Mouse (Mus musculus): ENCODE data around the gene Tcf15.

The Tcf15 gene

DNA sequence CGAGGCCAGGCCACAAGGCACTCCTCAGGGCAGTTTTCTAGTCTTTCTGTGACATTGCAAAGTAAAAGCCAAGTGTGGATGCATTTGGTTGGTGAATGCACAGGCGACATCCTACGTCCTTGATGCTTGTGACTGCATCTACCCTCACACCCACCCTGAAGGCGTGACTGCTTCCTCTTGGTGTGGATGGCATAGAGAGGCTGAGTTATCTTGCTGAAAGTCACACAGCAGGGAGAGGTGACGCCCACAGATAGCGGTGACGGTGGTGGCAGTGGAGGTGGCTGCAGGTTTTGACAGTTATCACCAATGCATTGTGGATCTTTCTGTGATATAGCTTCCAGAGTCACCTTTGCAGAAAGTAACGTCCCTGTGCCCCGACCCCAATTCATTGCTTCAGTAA, 20.5 kb upstream of the Tcf15 start:
- no peak for DNase-seq (ENCODE audit: low read depth, low spot score)

DNA sequence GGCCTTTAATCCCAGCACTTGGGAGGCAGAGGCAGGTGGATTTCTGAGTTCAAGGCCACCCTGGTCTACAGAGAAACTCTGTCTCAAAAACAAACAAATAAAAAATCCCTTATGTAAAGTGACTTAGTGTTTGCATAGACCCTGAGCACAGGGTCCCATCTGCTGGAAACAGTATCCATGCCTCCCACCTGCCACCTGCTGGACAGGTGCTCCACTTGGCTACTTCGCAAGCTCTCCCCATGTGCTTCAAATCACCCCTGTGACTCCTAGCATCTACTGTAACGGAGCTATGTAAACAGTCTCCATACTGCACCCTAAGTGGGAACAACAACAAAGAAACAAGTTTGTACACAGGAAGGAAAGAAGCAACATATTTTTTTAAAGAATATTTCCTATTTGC, 14.8 kb upstream of the Tcf15 start:
- no peak for DNase-seq (ENCODE audit: low read depth, low spot score)

DNA sequence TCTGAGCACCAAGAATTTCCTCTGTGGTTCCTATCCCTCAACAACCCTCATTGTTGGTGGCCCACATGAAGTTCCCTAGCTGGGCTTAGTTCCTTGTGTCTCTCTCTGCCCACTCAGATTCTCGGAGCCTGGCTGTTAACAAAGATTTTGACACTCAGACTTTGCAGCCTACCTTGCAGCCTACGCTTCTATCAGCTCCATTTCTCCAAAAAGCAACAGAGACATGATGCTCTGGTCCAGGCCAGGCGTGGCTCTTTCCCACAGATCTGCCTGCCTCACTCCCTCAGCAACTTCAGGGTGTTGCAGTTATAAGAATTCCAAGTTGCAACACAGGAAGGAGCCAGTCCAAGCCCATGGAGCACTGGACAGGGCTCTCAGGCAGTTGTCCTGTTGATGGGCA, 13.6 kb upstream of the Tcf15 start:
- no peak for DNase-seq (ENCODE audit: low read depth, low spot score)

DNA sequence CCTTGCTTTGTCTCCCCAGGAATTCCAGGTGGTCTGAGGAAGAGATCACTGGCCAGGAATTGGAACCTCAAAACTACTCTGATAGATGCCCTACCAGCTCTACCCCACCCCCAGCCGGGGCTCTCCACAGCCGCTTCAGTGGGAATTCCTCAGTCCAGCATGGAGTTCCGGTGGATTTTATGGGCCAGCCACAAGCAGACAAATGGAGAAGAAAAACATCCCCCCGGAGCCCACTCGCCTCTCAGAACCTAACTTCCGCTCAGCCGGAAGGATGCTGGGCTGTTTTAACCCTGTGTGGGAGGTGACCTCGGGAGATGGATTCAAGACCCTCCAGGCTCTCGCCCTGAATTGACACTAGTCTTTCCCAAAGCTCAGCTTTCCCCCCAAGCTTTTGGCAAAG, 11.3 kb upstream of the Tcf15 start:
- no peak for DNase-seq (ENCODE audit: low read depth, low spot score)

DNA sequence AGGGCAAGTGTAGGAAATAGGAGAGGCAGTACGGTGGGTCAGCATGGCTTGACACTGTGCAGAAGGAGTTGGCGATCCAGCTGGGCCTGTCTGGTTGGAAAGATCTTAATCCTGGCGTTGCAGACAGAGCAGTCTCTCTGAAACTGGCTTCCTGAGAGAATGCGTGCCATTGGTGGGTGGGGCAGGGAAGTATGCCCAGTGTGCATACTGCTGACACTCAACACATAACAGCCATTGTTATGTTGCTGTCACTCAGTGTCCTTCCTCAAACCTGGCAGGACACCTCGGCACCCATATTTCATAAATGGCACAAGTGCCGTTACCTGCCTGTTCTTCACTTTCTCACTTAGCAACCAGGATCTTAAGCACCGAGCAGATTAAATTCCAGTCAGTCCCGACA, 10.7 kb upstream of the Tcf15 start:
- DNase-seq (ENCODE audit: low read depth, low spot score), result no peak

DNA sequence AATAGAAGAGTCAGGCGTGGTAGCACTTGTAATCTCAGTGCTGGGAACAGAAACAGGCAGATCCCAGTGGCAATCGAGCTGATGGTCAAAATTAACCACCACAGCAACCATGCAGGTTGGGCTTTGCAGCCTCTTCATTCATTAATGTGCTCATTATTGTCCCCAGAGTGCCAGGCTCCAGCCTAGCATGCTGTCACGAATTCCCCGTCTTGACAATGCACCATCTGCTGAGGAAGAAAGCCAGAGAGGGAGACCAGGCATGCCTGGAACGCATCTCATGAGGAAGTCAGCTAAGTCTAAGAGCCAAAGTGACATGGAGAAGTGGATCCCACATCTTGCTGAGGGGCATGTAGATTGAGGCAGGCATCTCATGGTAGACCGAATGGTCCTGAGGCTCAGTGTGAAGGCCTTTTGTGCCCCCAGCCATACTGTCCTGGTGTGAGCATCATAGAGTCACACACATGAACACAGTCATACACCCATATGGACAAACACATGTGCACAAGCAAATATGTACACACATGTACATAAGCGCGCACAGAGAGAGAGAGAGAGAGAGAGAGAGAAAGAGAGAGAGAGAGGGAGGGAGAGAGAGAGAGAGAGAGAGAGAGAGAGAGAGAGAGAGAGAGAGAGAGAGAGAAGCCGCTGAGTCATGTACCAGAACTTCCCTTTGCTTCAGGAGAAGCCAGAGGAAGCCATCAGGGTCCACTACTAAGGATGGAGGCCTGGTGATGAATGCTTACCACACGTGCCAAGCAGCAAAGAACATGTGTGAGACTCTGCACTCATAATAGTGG, 4.0 kb upstream of the Tcf15 start:
- no peak for DNase-seq (ENCODE audit: low read depth, low spot score)

DNA sequence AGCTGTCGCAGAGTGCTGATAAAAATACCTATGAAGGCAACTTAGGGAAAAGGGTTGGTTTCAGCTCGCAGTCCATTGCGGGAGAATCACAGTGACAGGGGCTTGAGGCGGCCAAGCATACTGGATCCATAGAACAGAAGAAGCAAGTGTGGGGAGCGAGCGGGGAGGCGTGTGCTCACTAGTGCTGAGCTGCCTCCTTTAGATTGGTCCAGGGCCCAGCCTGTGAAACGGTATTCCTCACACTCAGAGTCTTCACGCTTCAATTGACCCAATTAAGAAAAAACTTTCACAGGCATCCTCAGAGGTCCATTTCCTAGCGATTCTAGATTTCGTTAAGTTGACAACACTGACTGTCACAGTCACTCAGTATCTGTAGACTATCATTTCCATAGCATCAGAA, 2.4 kb upstream of the Tcf15 start:
- no peak for DNase-seq (ENCODE audit: low read depth, low spot score)

DNA sequence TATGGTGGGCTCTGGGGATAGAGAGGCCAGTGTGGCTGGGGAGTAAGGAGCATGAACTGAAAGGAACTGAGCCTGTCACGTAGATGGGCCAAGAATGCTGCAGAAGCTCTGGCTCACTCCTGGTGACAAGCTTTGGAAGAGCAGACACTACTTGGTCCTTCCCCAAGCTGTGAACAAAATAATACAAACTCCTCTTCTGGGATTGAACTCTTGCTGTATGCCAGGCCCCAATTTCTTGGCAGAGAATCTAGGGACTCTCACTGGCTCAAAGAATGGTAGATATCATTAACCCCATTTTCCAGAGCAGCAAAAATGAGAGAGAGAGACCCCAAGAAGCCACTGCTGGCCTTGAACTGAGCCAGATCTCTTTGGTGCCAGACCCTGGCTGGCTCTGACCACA, 1.9 kb upstream of the Tcf15 start:
- no peak for DNase-seq (ENCODE audit: low read depth, low spot score)

DNA sequence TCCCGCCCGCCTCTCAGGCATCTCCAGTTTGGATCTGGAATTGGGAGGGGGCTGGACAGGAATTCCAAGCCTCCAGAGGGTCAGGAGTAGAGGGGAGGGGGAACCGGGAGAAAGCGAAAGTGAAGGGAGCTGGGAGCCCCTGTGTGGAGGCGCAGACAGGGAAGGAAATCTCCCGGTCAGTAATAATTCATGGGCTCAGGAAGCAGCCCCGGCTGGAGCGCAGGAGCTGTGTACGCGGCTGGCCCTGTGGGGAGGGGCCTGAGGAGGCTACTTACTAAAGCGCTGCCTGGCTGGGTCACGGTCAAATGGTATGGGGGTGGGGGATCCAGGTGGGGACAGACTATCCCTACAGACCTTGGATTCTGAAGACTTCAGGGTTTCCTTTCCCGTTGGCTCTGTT, 1.3 kb upstream of the Tcf15 start:
- peak; percentile 75 for DNase-seq (ENCODE audit: low read depth, low spot score)

DNA sequence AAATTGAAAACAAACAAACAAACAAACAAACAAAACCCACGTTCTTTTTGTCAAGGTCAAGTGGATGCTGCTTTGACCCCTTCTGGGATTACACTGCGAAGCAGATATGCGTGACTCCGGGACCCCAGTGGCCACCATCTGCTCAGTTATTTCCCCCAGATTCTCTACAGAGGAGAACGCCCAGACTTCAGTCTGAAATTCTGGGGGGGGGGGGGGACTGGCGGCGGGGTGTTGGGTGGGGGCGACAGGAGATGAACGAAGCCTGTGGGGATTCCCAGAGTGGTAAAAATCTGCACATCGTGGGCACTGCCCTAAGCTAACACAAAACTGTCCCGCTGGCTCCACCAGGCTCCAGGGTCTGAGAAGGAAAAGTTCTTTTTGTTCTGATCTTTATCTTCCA, 790 bp upstream of the Tcf15 start:
- DNase-seq (ENCODE audit: low read depth, low spot score), result no peak

DNA sequence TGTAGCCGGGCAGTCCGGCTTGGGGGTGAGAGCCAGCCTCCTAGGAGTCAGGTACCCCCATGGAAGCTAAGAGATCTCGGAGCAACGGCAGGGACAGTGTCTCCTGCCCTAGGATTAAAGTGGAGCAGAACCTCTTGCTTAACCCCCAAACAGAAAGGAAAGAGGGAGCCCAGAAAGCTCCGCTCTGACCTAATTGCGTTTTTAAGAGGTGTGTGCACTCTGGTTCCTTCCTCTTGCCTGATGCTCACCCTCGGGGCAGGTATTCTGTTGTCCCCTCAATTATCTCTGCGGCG, 743 bp downstream of the Tcf15 start:
- DNase-seq (ENCODE audit: low read depth, low spot score), result no peak

DNA sequence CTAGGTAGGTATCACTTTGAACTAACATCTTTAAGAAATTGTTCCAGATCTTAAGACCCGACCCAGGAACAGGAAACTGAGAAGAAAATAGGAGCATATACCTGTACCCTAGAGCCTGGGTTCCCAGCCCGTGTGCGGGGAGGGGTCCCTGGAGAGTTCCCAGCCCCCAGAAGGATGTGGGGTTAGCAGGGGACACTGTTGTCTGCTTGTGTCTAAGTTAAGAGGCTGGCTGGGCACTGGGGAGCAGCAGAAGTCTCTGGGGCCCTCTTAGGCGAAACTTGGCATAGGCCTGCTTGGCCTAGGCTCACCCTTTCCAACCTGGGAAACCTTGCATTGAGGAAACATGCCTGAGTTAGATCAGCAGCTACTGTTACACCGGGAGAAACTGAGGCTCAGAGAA, 1.1 kb downstream of the Tcf15 start:
- DNase-seq (ENCODE audit: low read depth, low spot score), result no peak

DNA sequence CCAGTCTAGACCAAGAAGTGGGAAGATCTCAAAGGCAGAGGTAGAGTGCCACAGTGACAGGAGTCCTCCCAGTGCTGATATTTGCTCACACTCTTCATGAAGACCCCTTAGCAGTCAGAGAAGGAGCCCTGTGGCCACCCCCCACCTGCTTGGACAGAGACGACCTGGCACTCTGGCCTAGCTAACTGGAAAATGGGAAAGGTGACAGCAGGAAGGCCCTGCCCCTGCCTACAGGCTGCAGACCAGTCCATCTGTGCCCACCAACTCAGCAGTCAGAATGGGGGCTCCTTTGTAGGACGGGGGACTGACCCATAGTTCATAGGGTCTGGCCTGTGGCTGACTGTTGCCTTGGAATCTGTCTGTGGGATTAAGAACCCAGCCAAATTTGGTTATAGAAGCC, 2.4 kb downstream of the Tcf15 start:
- no peak for DNase-seq (ENCODE audit: low read depth, low spot score)

DNA sequence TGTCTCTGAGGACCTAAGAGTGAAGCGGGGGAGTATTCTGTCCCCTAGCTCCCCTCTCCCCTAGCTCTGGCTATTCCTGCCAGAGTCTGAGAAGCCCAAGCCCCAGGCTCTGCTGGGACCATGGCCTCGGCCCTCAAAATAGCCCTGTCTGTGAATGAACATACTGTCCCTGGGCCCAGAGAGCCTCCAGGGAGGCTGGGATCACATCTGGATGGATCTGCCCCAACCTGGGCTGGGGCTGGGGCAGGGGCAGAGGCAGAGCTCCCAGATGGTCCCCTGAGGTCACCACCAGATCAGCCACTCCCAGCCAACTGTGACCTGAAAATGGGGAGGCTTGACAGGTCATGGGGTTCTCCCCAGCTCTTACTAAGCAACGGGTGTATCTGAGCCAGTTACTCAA, 3.7 kb downstream of the Tcf15 start:
- no peak for DNase-seq (ENCODE audit: low read depth, low spot score)

DNA sequence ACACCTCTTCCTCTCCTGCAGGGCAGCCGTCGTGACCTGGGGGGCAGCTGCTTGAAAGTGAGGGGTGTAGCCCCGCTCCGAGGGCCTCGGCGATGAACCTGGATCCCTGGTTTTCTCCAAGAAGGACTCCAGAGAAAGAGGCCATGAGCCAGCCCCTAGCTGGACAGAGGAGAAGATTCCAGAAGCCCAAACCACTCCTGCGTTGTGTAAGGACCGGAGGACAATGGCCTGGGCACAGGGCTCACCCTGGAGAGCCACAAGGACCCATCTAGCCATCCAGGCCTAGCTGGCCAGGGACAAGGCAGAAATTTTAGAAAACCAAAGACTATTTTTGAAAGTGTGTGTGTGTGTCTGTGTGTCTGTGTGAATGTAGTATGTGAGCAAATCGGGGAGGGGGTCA, 5.3 kb downstream of the Tcf15 start:
- no peak for DNase-seq (ENCODE audit: low read depth, low spot score)

DNA sequence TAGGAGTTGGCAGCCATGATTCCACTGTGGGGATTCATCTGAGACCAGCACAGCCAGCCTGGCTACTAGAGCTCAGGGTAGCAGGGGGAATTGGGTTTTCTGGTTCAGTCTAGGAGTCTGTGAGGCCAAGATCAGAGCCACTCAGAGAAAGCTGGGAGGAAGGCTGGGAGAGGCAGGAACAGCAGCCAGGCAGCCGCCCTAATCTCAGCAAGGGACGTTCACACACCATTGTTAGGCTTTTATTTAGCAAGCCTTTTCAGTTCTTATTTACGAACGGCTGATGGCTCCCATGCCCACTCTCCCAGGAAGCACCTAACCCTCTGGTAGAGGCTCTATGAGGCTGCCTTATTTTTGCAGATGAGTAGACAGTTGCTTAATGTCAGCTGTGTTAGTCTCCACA, 6.5 kb downstream of the Tcf15 start:
- no peak for DNase-seq (ENCODE audit: low read depth, low spot score)

DNA sequence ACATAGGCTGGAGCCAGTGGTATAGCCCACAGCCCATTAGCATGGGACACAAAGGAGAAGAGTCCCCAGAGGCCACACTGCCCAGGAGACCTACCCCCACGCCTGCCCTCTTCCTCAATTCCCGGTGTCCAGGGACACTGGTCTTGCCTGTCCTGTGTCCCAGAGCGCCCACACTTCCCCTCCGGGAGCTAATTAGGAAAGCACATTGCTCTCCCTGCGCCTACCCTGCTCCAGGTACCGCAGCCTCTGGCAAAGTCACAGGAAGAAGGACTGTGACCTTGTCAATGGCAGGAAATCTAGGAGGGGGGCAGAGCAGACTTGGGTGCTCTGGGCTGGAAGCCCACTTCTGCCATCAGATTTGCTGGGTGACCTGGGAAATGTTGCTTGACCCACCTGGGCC, 7.0 kb downstream of the Tcf15 start:
- DNase-seq (ENCODE audit: low read depth, low spot score), result no peak

DNA sequence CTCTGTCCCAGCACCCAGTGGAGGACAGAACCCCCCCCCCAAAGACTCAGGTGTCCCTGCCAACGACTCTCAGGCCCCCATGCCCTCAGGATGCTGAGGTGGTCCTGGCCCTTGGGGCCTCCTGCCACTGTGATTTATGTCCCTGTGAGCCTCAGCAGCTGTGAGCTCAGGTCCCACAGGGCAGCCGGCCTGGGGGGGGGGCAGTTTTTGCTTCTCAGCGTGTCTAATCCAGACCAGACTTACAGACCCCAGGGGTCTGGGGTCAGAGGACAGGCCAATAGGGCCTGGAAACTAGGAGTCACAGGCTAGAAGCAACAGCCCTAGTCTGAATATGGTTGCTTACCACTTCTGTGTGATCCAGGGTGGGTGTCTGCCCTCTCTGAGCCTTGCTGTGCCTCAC, 10.0 kb downstream of the Tcf15 start:
- no peak for DNase-seq (ENCODE audit: low read depth, low spot score)

DNA sequence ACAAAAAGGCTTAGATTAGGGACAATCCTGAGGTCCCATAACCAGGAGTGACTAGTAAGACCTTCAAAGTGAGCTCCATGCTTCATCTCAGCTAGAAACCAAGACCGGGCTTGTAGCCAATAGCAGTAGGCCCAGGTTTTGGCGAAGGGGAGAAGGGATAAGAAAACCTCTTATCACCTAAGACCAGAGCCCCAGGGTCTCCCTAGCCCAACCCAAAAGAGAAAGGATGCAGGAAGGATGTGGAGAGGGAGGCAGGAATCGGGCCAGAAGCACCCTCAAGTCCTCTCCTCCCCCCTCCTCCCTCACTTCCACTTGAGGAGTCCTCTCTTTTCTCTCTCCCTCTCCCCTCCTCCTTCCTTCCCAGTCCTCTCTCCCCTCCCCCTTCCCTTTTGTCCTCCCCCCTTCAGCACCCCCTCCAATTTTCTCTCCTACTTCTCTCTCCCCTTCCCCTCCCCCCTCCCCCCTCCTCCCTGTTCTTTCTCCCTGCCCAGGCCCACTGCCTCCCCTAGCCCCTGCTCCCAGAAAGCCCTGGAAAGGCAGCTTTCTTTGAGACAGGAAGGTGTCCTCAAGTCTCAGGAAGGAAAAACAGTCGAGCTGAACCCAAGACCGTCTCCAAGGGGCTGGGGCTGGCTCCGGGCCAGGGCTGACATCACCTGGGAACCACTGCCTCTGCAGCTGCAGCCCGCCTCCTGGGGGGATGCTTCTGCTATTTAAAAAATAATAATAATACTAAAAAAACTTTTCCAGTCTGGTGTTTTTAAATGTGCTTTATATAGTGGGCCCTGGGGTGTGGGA, 12.2 kb downstream of the Tcf15 start:
- DNase-seq (ENCODE audit: low read depth, low spot score), result no peak

DNA sequence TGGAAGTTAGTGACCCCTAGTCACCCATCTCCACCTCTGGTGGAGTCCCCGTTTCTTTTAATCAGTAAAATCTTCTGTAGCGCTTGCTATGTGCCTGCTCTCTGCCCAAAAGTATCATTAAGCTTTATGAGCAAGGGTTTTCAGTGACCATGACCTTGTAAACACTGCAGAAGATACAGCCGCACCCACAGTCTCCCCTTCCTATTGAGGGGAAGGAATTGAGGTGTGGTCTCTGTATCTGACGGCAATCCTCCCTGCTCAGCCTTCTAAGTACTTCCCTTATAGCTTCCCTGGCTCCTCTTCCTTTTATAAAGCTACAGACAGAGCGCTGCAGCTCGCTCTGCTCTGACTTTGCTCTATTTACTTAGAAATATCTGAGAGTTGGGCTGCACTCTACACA, 13.1 kb downstream of the Tcf15 start:
- DNase-seq (ENCODE audit: low read depth, low spot score), result no peak

DNA sequence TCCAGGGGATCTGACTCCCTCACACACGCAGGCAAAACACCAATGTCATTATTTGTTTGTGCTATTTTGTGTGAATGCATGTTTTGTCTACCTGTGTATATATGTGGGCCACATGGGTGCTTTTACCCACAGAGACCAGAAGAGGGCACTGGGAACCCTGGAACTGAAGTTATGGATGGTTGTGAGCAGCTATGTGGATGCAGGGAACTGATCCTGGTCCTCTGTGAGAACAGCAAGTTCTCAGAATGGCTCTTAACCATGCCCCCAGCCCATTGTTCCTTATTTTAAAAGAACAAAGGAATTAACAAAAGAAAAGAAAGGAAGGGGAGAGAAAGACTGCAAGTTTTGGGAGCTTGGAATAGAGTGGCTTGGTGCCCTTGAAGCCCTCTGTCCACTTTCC, 16.1 kb downstream of the Tcf15 start:
- DNase-seq (ENCODE audit: low read depth, low spot score), result no peak

DNA sequence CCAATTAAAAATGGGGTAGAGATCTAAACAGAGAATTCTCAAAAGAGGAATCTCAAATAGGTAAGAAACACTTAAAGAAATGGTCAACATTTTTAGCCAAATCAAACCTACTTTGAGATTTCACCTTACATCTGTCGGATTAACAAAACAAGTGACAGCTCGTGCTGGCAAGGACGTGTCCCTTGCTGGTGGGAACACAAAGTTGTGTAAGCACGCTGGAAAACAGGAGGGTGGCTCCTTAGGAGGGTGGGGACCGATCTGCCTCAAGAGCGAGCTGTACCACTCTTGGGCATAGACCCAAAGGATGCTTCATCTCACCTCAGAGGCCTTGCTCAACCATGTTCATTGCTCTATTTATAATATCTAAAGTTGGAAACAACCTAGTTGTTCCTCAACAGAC, 22.9 kb downstream of the Tcf15 start:
- no peak for DNase-seq (ENCODE audit: low read depth, low spot score)

DNA sequence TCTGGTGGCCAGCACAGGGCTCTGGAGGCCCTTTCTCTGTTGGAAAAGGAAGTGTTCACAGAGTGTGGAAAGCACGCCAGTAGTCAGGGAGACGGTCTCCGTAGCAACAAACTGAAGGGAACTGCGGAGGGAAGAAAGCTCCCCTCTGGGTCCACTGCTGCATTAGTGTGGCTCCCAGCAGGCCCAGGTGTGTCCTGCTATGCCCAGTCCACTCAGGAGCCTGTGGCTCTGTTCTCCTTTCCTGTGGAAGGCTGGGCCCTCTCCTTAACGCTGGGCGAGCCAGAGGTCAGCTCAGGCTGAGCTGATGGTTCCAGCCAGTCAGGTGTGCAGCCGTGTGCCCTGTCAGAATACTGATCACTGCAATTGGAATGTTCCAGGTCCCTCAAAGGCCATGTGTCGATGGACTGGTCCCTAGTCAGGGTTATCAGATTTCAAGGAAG, 24.5 kb downstream of the Tcf15 start:
- no peak for DNase-seq (ENCODE audit: low read depth, low spot score)

DNA sequence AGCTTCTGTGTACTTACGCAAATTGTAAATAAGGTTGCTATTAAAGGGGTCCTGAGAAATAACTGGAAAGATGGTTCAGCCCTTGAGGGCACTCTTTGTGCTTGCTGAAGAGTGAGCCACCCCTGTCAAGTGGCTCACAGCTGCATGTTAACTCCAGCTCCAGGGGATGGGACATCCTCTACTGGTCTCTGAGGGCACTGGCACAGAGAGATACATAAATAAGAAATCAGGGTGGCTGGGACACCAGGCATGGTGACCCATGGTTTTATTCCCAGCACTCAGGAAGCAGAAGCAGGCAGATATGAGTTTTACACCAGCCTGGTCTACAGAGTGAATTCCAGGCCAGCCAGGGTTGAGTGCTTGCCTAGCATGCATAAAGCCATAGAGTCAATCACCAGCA, 26.0 kb downstream of the Tcf15 start:
- no peak for DNase-seq (ENCODE audit: low read depth, low spot score)

All from embryo, embryonic 11.5 days (tissue).